Mouse (Mus musculus) gastrocnemius, adult 2 months (tissue): ENCODE data around the gene Usp48. TPM values are rescaled to one million over a fixed set of nuclear protein-coding genes. Genes with fewer than 3 reads are reported as not detected.
A peak's percentile ranks its signal among the peaks of the same experiment; 100 is the strongest.

Experiments used
- DNase-seq: peaks from one replicate; pipeline ENCODE4 v3.0.0; 2022
- H3K27ac ChIP-seq: fragments of 200-600 bp; 2 replicates; pipeline ENCODE4 v1.8.1; 2022; ENCODE audit warnings: mild to moderate bottlenecking
- H3K4me3 ChIP-seq: fragments of 200-600 bp; 2 replicates; pipeline ENCODE4 v1.8.1; 2022; ENCODE audit warnings: mild to moderate bottlenecking, moderate library complexity
- CTCF ChIP-seq: fragments of 200-600 bp; IDR thresholded peaks from 2 replicates; pipeline ENCODE4 v1.8.1; 2022; ENCODE audit warnings: antibody characterized with exemption, mild to moderate bottlenecking, moderate library complexity
- intact Hi-C: fragments of 180-260 bp; cut with DNase I; formaldehyde crosslinking; loops from one replicate; pipeline ENCODE4 v1.15.1; 2025
- total RNA-seq, 2 experiments: library from RNA; stranded (reverse); gene quantifications; 2 replicates each; pipeline ENCODE4 v1.2.3; 2021

The Usp48 gene
- total RNA-seq, 2 experiments from 2014 or later: 28.1 to 36.1 TPM

GRCm38 (mm10) chr4:137655241-137656031 is 61.9 kb downstream of the Usp48 start:
- Histone ChIP-seq H3K4me3 (no peak overlapping the region), H3K27ac (no peak overlapping the region)
- intact Hi-C loops: no loop called here
- no peak for TF ChIP-seq CTCF
- no peak for DNase-seq

GRCm38 (mm10) chr4:137657674-137658073 is 64.1 kb downstream of the Usp48 start:
- no peak for TF ChIP-seq CTCF
- Histone ChIP-seq H3K4me3 (no peak overlapping the region), H3K27ac (no peak overlapping the region)
- DNase-seq: no peak
- intact Hi-C loops: no loop called here

GRCm38 (mm10) chr4:137659541-137659940 is 66.0 kb downstream of the Usp48 start:
- intact Hi-C loops: no loop called here
- no peak for TF ChIP-seq CTCF
- H3K27ac ChIP-seq: no peak overlapping the region
- no peak for DNase-seq
- H3K4me3 ChIP-seq: no peak overlapping the region

- TF ChIP-seq CTCF: no peak
- no peak overlapping the region for H3K27ac ChIP-seq
- intact Hi-C loops: no loop called here
- H3K4me3 ChIP-seq: no peak overlapping the region
- no peak for DNase-seq
These were observed 67.0 kb downstream of the Usp48 start for GRCm38 (mm10) chr4:137660364-137661077.

- intact Hi-C loops: no loop called here
These were observed 67.5 kb downstream of the Usp48 start for GRCm38 (mm10) chr4:137661078-137661450.

GRCm38 (mm10) chr4:137661547-137661946 is 68.0 kb downstream of the Usp48 start:
- intact Hi-C loops: no loop called here
- no peak for TF ChIP-seq CTCF
- no peak for DNase-seq

More at GRCm38 (mm10) chr4:137661078-137661450, 67.5 kb downstream of the Usp48 start:
- TF ChIP-seq CTCF: no peak
- Histone ChIP-seq H3K4me3 (no peak overlapping the region), H3K27ac (no peak overlapping the region)
- DNase-seq: no peak

GRCm38 (mm10) chr4:137663491-137663890 is 69.9 kb downstream of the Usp48 start:
- intact Hi-C loops: no loop called here
- no peak for DNase-seq
- no peak for TF ChIP-seq CTCF
- Histone ChIP-seq H3K27ac (no peak overlapping the region), H3K4me3 (no peak overlapping the region)

More at GRCm38 (mm10) chr4:137661547-137661946, 68.0 kb downstream of the Usp48 start:
- H3K27ac ChIP-seq: no peak overlapping the region
- H3K4me3 ChIP-seq: no peak overlapping the region

- DNase-seq: peak; percentile 72
- TF ChIP-seq CTCF: no peak
- intact Hi-C loops: no loop called here
- Histone ChIP-seq H3K27ac (no peak within 1 kb of the TSS), H3K4me3 (peak within 1 kb of the TSS; percentile 72)
These were observed 71.0 kb downstream of the Usp48 start, which contains the start of gene Rap1gap for GRCm38 (mm10) chr4:137664433-137664979. Gene Rap1gap, plus strand, starts transcription at chr4:137664726.

GRCm38 (mm10) chr4:137664980-137665675 is 71.6 kb downstream of the Usp48 start:
- TF ChIP-seq CTCF: no peak
- Histone ChIP-seq H3K4me3 (peak overlapping the region; percentile 72), H3K27ac (no peak overlapping the region)
- intact Hi-C loops: no loop called here
- DNase-seq: no peak

GRCm38 (mm10) chr4:137665791-137666190 is 72.2 kb downstream of the Usp48 start:
- intact Hi-C loops: no loop called here
- Histone ChIP-seq H3K4me3 (no peak overlapping the region), H3K27ac (no peak overlapping the region)
- TF ChIP-seq CTCF: no peak
- DNase-seq: no peak

- DNase-seq: no peak
- TF ChIP-seq CTCF: no peak
- intact Hi-C loops: no loop called here
- Histone ChIP-seq H3K27ac (no peak overlapping the region), H3K4me3 (no peak overlapping the region)
These were observed 72.9 kb downstream of the Usp48 start for GRCm38 (mm10) chr4:137666283-137666957.

GRCm38 (mm10) chr4:137666958-137667345 is 73.4 kb downstream of the Usp48 start:
- Histone ChIP-seq H3K27ac (no peak overlapping the region), H3K4me3 (no peak overlapping the region)
- no peak for TF ChIP-seq CTCF
- intact Hi-C loops: no loop called here
- DNase-seq: no peak
